Mouse (Mus musculus) spleen, embryonic (tissue): Measurements from ENCODE around the gene Slc37a1.

Source experiments
- CTCF ChIA-PET: fragments of 350-600 bp; sonication (Branson Sonifier 250); formaldehyde crosslinking; loops from one replicate; lab custom pipeline; 2022; lab: Charles Lee

The Slc37a1 gene

GRCm38 (mm10) chr17:31386766-31387275, 100.2 kb downstream of the Slc37a1 start:
- CTCF ChIA-PET, result interaction anchor here (0.6 kb wide), 1 partner anchor 237 kb away, joined by 4 read pairs; no protein-coding TSS in a partner anchor

DNA sequence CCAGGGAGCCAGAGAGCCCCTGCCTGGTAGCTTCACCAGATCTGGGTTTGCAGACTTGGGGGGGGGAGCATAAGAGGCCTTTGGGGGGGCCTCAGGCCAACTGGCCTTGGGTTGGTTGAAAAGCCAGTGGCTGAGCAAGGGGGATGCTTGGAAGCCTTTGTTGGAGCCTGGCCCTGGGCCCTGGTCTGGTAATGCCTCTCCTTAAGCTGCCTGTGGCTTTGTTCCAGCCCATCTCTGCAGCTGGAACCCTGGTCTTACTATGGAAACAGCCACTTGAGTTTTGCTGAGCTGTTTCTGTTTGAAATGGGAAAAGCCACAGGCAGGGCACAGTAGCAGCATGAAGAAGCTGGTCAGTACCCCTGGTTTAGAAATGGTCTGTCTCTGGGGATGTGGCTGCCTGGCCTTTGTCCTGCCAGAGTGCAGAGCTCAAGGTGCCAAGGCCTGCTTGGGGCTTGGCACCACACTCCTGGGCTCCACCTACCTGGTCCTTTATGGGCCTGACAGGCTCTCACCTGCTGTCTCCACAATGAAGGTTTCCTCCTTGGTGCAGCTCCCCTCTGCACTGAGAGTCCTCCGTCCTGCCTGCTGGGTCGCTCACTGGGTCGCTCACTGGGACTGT, 102.9 kb downstream of the Slc37a1 start:
- CTCF ChIA-PET, result interaction anchor here (0.6 kb wide), 1 partner anchor 159 kb away, joined by 6 read pairs; no protein-coding TSS in a partner anchor

- CTCF ChIA-PET, result no interaction called here
These were observed 104.9 kb downstream of the Slc37a1 start for GRCm38 (mm10) chr17:31391462-31391861.

DNA sequence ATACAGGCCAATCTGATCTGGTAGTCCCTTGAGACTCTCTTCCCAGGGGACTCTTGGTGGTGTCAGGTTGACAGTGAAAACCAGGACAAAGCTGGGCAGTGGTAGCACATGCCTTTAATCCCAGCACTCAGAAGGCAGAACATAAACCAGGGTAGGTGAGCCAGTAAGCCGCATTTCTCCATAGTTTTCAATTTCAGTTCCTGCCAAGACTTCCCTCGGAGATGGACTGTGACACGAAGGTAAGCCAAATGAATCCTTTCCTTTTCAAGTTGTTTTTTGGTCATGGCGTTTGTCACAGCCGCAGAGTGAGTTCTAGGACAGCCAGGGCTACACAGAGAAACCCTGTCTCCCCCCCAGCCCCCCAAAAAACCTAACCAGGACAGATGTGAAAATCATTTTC, 105.4 kb downstream of the Slc37a1 start:
- CTCF ChIA-PET, result no interaction called here

GRCm38 (mm10) chr17:31393811-31394210, 107.2 kb downstream of the Slc37a1 start:
- CTCF ChIA-PET, result no interaction called here

DNA sequence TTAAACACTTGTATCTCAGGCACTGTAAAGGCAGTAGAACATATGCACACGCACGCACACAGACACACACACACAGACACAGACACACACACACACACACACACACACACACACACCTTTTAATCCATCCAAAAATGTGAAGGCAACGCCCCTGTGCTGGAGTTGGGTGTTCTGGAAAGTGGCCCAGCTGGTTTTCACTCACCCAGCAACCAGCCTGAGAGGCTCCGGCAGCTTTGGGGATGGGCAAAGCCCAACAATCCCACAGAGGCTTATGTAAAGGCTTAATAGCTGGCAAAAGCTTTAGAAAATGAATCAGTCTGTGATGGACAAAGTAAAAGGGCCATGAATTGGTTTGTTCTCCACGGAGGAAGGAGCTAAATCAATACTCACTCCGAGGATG, 113.7 kb downstream of the Slc37a1 start:
- CTCF ChIA-PET, result no interaction called here
